Mouse (Mus musculus) CH12.LX (cell line): ENCODE data around the gene Kctd20.

Experiments
- CTCF ChIP-seq, 2 experiments: IDR thresholded peaks in 1 of 2; conservative IDR thresholded peaks in 1 of 2; 2 replicates each; pipeline ENCODE4 v1.5.1; 2011 to 2012; ENCODE audit warnings: low read depth in 2 of 2, low read length in 2 of 2, improper control_type of control experiment in 1 of 2, inconsistent platforms in 1 of 2, mild to moderate bottlenecking in 1 of 2, moderate library complexity in 1 of 2
- E2F4 ChIP-seq: IDR thresholded peaks from 2 replicates; pipeline ENCODE4 v1.6.1; 2011; ENCODE audit warnings: low read depth, low read length, improper control_type of control experiment; ENCODE audit not compliant: insufficient replicate concordance
- ELF1 ChIP-seq: IDR thresholded peaks from 2 replicates; pipeline ENCODE4 v1.6.1; 2014; ENCODE audit warnings: low read depth, mild to moderate bottlenecking, inconsistent platforms, low read length, improper control_type of control experiment
- GABPA ChIP-seq: IDR thresholded peaks from 2 replicates; pipeline ENCODE4 v1.6.1; 2012; ENCODE audit warnings: low read depth, low read length, improper control_type of control experiment, inconsistent platforms; ENCODE audit not compliant: insufficient replicate concordance
- MAFK ChIP-seq: IDR thresholded peaks from 2 replicates; pipeline ENCODE4 v1.6.1; 2011; ENCODE audit warnings: low read length, improper control_type of control experiment; ENCODE audit not compliant: insufficient replicate concordance
- MAX ChIP-seq: IDR thresholded peaks from 2 replicates; pipeline ENCODE4 v1.6.1; 2011; ENCODE audit warnings: low read length, improper control_type of control experiment
- MAZ ChIP-seq: IDR thresholded peaks from 2 replicates; pipeline ENCODE4 v1.6.1; 2012; ENCODE audit warnings: low read depth, mild to moderate bottlenecking, inconsistent platforms, low read length, improper control_type of control experiment, moderate library complexity
- MYC ChIP-seq: IDR thresholded peaks from 2 replicates; pipeline ENCODE4 v1.6.1; 2011; ENCODE audit warnings: low read depth, mild to moderate bottlenecking, improper control_type of control experiment, low read length
- POLR2A ChIP-seq: IDR thresholded peaks from 2 replicates; pipeline ENCODE4 v1.6.1; 2011; ENCODE audit warnings: low read depth, mild to moderate bottlenecking, improper control_type of control experiment, low read length
- SIN3A ChIP-seq: IDR thresholded peaks from 2 replicates; pipeline ENCODE4 v1.6.1; 2012; ENCODE audit warnings: low read length, improper control_type of control experiment, inconsistent platforms
- SMC3 ChIP-seq: IDR thresholded peaks from 2 replicates; pipeline ENCODE4 v1.6.1; 2011; ENCODE audit warnings: low read depth, low read length, improper control_type of control experiment
- TCF12 ChIP-seq: IDR thresholded peaks from 2 replicates; pipeline ENCODE4 v1.6.1; 2014; ENCODE audit warnings: low read depth, mild to moderate bottlenecking, inconsistent platforms, low read length, improper control_type of control experiment
- UBTF ChIP-seq: IDR thresholded peaks from 2 replicates; pipeline ENCODE4 v1.6.1; 2012; ENCODE audit warnings: low read depth, mild to moderate bottlenecking, inconsistent platforms, low read length, improper control_type of control experiment, moderate library complexity

DNA sequence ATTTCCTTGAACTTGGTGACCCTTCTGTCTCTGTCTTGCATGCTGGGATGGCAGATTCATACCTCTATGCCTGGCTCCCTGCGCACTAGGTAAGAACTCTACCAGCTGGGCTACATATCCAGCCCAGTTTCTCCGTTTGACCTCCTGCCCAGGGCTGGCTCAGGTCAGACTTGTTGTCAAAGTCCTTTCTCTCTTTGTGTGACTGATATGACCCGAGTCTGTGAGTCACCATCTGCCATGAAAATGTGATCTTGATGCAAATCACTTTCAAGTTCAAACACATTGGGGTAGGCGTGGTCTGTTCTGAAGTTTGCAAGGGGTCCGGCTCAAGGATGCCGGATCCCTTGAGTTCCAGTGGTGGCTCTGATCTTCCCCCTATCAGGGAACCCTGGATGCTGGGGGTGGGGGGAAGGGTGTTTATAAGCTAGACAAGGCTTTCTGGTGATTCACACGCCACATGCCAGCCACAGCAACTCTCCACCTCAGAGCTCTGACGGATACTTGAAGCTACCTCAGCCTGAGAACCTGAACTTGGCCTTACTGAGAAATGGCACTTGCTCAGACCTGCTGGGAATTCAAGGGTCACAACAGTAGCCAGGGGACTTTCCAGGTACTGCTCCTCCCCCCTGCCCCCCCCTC, 26.7 kb upstream of the Kctd20 start:
- TF ChIP-seq GABPA, result no peak
- no peak for TF ChIP-seq E2F4
- no peak for TF ChIP-seq POLR2A
- no peak for TF ChIP-seq CTCF (conservative IDR thresholded peaks at IDR 0.05 in 1 of 2, IDR thresholded peaks at IDR 0.05 in 1 of 2; ENCODE audit: low read depth in 2 of 2, low read length in 2 of 2)
- no peak for TF ChIP-seq MAFK
- no peak for TF ChIP-seq ELF1
- TF ChIP-seq TCF12, result no peak
- TF ChIP-seq SIN3A, result no peak
- TF ChIP-seq MAX, result no peak
- TF ChIP-seq MYC, result no peak
- TF ChIP-seq UBTF, result no peak
- no peak for TF ChIP-seq SMC3
- no peak for TF ChIP-seq MAZ
